Mouse (Mus musculus): ENCODE data around the gene Gm38394. TPM values are rescaled to one million over a fixed set of nuclear protein-coding genes. Genes with fewer than 3 reads are reported as not detected.

Gm38394 gene
- polyA plus RNA-seq, 1 experiment from 2014 or later: 4.7 TPM

GRCm38 (mm10) chr1:133613817-133614216, 47.3 kb downstream of the Gm38394 start:
- Histone ChIP-seq H3K27me3 (replicated peaks) (no peaks in the 10 kb centered on the region), H3K9me3 (no peaks in the 10 kb centered on the region), H3K4me1 (peaks cover 4% of the 10 kb centered on the region; the same call in 1 of the 2 replicates), H3K9ac (no peak overlapping the region), H3K36me3 (peaks cover 6% of the 10 kb centered on the region), H3K4me3 (no peak overlapping the region), H3K27ac (no peak overlapping the region), H3K4me2 (replicated peaks) (no peak overlapping the region)
- ATAC-seq (ENCODE audit: low FRiP score, low read depth): no peak
- 81% methylated on average over 3 of the region's 3 CpGs for WGBS

- Histone ChIP-seq H3K36me3 (peaks cover 18% of the 10 kb centered on the region), H3K9me3 (no peaks in the 10 kb centered on the region), H3K4me3 (no peak overlapping the region), H3K4me2 (replicated peaks) (no peak overlapping the region), H3K4me1 (peaks cover 8% of the 10 kb centered on the region; the same call in 1 of the 2 replicates), H3K27ac (no peak overlapping the region), H3K9ac (no peak overlapping the region), H3K27me3 (replicated peaks) (no peaks in the 10 kb centered on the region)
- no peak for ATAC-seq (ENCODE audit: low FRiP score, low read depth)
- WGBS: 90% methylated on average over 1 of the region's 1 CpGs
Measured at GRCm38 (mm10) chr1:133611436-133611835, 49.7 kb downstream of the Gm38394 start.

- H3K36me3 ChIP-seq: peaks cover 26% of the 10 kb centered on the region
- ATAC-seq (ENCODE audit: low FRiP score, low read depth): peak; percentile 14; the same call in 1 of the 2 replicates
- no peaks in the 10 kb centered on the region for H3K9me3 ChIP-seq
- H3K4me1 ChIP-seq: peaks cover 8% of the 10 kb centered on the region; the same call in 1 of the 2 replicates
- no peak overlapping the region for H3K9ac ChIP-seq
- H3K27ac ChIP-seq: no peak overlapping the region
- H3K4me3 ChIP-seq: no peak overlapping the region
- H3K27me3 ChIP-seq (replicated peaks): no peaks in the 10 kb centered on the region
- H3K4me2 ChIP-seq (replicated peaks): peak overlapping the region; percentile 73; the same call in 1 of the 2 replicates
- 56% methylated on average over 6 of the region's 6 CpGs for WGBS
Measured at GRCm38 (mm10) chr1:133610601-133611000, 50.5 kb downstream of the Gm38394 start.

GRCm38 (mm10) chr1:133609771-133610502, 51.2 kb downstream of the Gm38394 start, which contains the start of gene Snrpe:
Gene Snrpe, minus strand, starts transcription at chr1:133610291.
- Histone ChIP-seq H3K4me3 (peak within 1 kb of the TSS; percentile 95), H3K9me3 (no peaks in the 10 kb centered on the region), H3K27me3 (replicated peaks) (no peaks in the 10 kb centered on the region), H3K4me2 (replicated peaks) (peak within 1 kb of the TSS; percentile 73), H3K9ac (peak within 1 kb of the TSS; percentile 97), H3K4me1 (peaks cover 8% of the 10 kb centered on the region; the same call in 1 of the 2 replicates), H3K36me3 (peaks cover 32% of the 10 kb centered on the region), H3K27ac (peak within 1 kb of the TSS; percentile 74)
- peak; percentile 96 for ATAC-seq (ENCODE audit: low FRiP score, low read depth)
- WGBS: under 1% methylated on average over 73 of the region's 73 CpGs

GRCm38 (mm10) chr1:133603174-133603573, 57.9 kb downstream of the Gm38394 start:
- H3K9ac ChIP-seq: no peak overlapping the region
- H3K36me3 ChIP-seq: peaks cover 70% of the 10 kb centered on the region
- no peaks in the 10 kb centered on the region for H3K9me3 ChIP-seq
- H3K4me1 ChIP-seq: no peaks in the 10 kb centered on the region
- H3K27me3 ChIP-seq (replicated peaks): no peaks in the 10 kb centered on the region
- H3K4me2 ChIP-seq (replicated peaks): no peak overlapping the region
- 98% methylated on average over 4 of the region's 4 CpGs for WGBS
- H3K27ac ChIP-seq: no peak overlapping the region
- H3K4me3 ChIP-seq: no peak overlapping the region
- ATAC-seq (ENCODE audit: low FRiP score, low read depth): no peak

- H3K4me2 ChIP-seq (replicated peaks): no peak overlapping the region
- WGBS: 16% methylated on average over 4 of the region's 4 CpGs
- H3K36me3 ChIP-seq: peaks cover 5% of the 10 kb centered on the region; the same call in 1 of the 2 replicates
- no peak overlapping the region for H3K9ac ChIP-seq
- H3K27me3 ChIP-seq (replicated peaks): no peaks in the 10 kb centered on the region
- H3K9me3 ChIP-seq: no peaks in the 10 kb centered on the region
- H3K4me1 ChIP-seq: peaks cover 3% of the 10 kb centered on the region; the same call in 1 of the 2 replicates
- no peak overlapping the region for H3K27ac ChIP-seq
- no peak for ATAC-seq (ENCODE audit: low FRiP score, low read depth)
- H3K4me3 ChIP-seq: no peak overlapping the region
Measured at GRCm38 (mm10) chr1:133596298-133597007, 64.7 kb downstream of the Gm38394 start.

- Histone ChIP-seq H3K27ac (no peak overlapping the region), H3K27me3 (replicated peaks) (no peaks in the 10 kb centered on the region), H3K4me3 (no peak overlapping the region), H3K4me2 (replicated peaks) (no peak overlapping the region), H3K9ac (no peak overlapping the region), H3K36me3 (no peaks in the 10 kb centered on the region), H3K9me3 (no peaks in the 10 kb centered on the region), H3K4me1 (no peaks in the 10 kb centered on the region)
- no peak for ATAC-seq (ENCODE audit: low FRiP score, low read depth)
- 79% methylated on average over 6 of the region's 6 CpGs for WGBS
Measured at GRCm38 (mm10) chr1:133585995-133586537, 75.1 kb downstream of the Gm38394 start.

GRCm38 (mm10) chr1:133571293-133571692, 89.8 kb downstream of the Gm38394 start:
- 0 out of 2 replicates have a peak, but pooled peaks cover 6% of the 10 kb centered on the region for H3K9me3 ChIP-seq
- H3K36me3 ChIP-seq: no peaks in the 10 kb centered on the region
- H3K27ac ChIP-seq: no peak overlapping the region
- H3K4me3 ChIP-seq: no peak overlapping the region
- no peak overlapping the region for H3K9ac ChIP-seq
- no peak for ATAC-seq (ENCODE audit: low FRiP score, low read depth)
- H3K4me1 ChIP-seq: no peaks in the 10 kb centered on the region
- H3K4me2 ChIP-seq (replicated peaks): no peak overlapping the region
- H3K27me3 ChIP-seq (replicated peaks): no peaks in the 10 kb centered on the region
- WGBS: 87% methylated on average over 11 of the region's 11 CpGs

Other genes starting within 250 kb of the Gm38394 start
- gene Sox13, start 236.9 kb downstream of the Gm38394 start, polyA plus RNA-seq (2016; fragmentation: Nextera tagmentation; extraction: Ambion mirVana): 14.2 and 14.8 TPM in 2 replicates
- gene Snrpe, start 51.0 kb downstream of the Gm38394 start, polyA plus RNA-seq (2016; fragmentation: Nextera tagmentation; extraction: Ambion mirVana): 638 and 670 TPM in 2 replicates
- gene Zbed6, start 433 bp downstream of the Gm38394 start, polyA plus RNA-seq (2016; fragmentation: Nextera tagmentation; extraction: Ambion mirVana): not detected in 2 replicates
- 0.31 TPM in 1 of 2 replicates, not detected in the other for gene Lax1, start 28.8 kb upstream of the Gm38394 start, polyA plus RNA-seq (2016; fragmentation: Nextera tagmentation; extraction: Ambion mirVana)
- 8.6 and 10.2 TPM in 2 replicates for gene Atp2b4, start 139.7 kb upstream of the Gm38394 start, polyA plus RNA-seq (2016; fragmentation: Nextera tagmentation; extraction: Ambion mirVana)
- gene Optc, start 246.7 kb upstream of the Gm38394 start, polyA plus RNA-seq (2016; fragmentation: Nextera tagmentation; extraction: Ambion mirVana): 2.1 and 2.9 TPM in 2 replicates